Mouse (Mus musculus): ENCODE results near the gene Npcd.

Gene Npcd

DNA sequence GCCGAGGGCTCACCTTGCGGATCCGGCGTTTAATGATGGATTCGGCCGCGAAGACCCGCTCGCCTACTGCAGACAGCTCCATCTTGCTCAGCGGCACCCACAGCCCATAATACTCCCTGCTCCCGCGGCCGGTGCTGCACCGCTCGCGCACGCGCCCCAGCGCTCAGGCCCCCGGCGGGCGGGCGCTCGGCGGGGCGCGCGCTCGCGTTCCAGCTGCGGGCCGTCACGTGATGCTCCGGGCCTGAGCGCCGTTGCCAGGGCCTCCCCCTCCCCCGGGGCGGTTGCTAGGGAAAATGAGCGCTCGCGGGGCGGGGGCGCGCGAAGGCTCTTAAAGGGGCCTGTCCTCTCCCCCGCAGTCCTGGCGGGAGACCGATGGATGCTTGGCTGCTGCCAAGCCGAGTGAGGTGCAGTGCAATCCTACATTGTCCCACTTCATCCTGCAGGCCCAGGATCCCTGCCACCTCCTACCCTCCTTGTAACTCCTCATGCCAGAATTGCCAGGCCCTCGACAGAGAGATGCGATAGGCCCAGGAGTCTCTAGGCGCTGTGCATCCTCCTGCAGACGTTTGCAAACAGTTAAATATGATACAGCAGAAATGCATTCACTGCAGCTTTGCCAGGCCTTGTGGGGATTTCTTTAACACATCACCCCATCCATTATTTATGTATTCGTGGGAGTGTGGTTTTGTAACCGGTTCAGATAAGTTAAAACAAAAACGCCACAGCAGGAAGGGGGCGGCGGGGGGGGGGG lies at the start of gene Npcd, which contains the start of gene Cbx6:
Npcd (minus strand) TSS at position 108 of the 751 bp plus-strand sequence.
Cbx6 (minus strand) TSS at position 559 of the 751 bp plus-strand sequence.
- DNase-seq (ENCODE audit: low read depth, low spot score): peak; percentile 85

DNA sequence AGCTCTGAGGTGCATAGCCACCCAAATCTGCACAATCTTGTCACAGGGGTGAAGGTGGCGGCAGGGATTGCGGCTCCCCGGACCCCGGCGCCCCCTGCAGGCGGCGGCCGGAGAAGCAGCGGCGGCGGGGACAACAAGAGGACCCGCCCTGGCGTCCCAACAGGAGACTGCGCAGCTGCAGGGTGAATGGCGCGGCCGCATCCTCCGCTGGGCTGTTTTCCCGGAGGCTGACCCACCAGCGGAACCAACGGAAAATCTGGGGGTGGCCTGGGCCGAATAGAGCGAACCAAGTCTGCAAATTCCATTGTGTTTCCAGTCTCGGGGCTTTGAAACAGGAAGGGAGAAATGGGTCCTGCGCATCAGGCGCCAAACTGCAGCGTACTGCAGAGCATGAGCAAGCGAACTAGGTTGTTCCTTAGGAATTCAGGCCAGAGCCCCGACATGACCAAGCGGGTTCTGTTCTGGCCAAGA lies 49.4 kb upstream of the Npcd start:
- peak; percentile 70 for DNase-seq (ENCODE audit: low read depth, low spot score)

DNA sequence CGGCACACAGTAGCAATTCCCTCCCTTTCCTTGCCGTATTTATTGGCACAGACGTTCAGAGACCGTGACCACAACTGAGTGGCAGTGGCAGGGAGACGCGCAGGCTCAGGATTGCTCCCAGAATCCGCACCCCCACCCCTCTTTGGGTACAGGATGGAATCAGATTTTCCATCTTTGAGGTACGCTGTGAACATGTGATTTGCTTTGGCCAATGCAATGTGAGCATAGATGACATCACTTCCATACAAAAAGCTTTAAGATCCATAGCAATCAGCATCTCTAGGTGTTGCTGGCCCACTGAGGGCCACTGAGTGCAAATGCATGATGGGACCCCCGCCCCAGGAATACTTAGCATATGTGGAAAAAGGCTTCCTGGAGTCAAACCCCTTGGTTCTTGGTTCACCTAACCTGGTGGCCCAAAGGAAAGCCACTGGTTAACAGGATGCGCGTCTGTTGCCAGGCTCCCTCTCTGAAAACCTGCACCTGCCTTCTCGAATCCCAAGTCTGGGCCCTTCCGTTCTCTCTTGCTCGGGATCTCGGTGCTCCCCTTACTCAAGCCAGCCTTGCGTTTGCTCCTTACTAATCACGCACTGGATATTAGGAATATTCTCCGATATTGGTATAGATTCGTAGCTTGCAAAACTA lies 48.7 kb upstream of the Npcd start:
- DNase-seq (ENCODE audit: low read depth, low spot score): no peak

DNA sequence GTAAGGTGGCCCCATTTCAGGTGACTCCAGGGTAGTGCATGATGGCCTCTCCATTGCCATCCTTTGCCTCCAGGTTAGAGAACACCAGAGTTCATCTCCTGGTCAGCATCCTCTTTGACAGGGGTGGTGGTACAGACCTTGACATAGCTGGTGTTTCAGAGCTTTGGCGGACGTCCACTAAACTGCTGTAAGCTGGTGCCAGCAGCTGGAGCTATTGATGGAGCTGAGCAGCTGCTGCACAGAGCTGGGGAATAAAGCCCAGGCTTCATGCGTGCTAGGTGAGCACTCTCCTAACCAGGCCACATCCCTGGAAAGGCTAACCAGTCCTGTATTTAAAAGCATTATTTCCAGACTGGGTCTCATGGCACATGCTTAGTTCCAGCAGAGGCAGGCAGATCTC lies 46.4 kb upstream of the Npcd start:
- DNase-seq (ENCODE audit: low read depth, low spot score): no peak

DNA sequence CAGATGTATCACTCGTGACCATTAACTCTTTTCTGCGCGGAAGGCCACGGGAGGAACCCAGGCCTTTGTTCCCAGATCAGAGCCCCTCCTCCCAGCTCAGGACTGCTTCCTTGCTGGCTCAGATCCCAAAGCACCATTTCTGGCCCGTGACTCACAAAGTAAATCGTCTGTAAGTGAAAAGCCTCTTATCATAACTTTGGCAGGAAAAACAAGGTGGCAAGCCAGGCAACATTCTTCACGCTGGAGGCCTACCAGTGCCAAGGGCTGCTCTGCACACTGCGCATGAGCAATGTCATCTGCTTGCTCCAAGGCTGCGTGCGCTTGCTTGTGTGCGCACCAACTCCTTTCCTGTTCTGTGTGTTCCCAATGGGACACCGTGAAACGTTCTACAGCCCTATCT lies 45.3 kb upstream of the Npcd start:
- no peak for DNase-seq (ENCODE audit: low read depth, low spot score)

DNA sequence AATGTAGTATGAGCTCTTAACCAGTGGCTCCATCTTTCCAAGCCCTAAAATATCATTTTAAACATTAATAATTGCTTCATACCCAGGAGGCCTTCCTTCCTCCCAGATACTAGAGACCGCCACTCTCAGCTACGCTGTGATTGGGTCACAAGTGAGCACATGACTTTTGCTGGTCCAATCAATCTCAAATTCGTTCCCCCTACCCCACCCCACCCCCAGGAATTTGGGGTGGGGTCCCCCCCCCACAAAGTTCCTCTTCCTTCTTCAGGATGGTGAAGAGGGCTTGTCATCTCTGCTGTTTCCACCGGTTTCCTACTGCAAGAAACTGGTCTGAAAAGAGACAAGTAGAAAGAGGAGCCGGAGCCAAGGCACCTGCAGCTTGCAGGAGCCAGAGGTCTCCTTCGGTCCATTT lies 44.7 kb upstream of the Npcd start:
- no peak for DNase-seq (ENCODE audit: low read depth, low spot score)

DNA sequence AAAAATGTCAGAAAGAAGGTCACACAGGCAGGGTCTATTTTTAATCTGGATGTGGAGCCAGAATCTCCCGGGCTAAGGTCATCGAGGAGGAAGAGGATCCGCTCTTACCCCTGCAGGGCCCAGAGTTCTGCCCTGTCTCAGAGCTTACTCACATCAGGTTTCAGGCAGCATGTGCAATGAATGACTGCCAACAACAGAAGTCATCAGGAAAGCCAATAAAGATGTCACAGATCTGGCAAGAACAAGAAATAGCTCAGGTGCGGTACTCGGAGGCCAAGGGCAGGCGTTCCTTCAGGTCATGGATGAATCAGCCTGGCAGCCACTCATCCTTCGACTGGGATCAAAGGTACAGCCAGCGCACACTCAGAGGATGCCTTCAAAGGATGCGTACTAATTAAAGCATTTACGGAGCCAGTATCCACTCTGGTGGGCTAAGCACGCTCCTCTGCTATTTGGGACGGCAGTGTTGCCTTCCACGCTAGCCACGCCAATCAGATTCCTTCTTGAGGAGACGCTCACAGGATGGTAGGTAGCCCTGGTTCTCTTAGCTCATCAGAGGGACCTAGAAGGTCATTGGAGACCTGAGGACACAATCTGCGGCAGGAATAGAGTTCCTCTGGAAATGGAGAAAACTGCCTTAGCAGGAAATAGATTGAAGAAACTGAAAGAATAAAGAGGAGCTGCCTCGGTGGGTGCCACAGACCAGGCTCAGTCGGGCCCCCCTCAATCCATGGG lies 41.4 kb upstream of the Npcd start:
- no peak for DNase-seq (ENCODE audit: low read depth, low spot score)

DNA sequence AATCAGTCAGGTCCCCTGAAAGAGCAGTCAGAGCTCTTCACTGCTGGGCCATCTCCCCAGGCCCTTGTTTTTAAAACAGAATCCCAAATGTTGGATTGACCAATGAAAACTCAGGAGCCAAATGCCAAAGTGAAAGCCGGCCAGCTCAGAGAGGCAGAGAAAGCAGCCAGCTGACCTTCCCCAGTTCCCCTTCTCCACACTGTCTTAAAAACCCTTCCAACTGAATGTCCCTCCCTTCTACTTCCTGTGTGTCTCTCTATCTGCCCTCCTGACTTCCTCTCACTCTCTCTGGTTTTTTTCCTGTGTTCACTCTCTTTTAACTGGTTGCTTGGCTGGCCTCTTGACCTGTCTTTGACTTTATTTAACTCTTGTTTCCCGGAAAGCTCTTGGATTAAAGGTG lies 40.0 kb upstream of the Npcd start:
- no peak for DNase-seq (ENCODE audit: low read depth, low spot score)

DNA sequence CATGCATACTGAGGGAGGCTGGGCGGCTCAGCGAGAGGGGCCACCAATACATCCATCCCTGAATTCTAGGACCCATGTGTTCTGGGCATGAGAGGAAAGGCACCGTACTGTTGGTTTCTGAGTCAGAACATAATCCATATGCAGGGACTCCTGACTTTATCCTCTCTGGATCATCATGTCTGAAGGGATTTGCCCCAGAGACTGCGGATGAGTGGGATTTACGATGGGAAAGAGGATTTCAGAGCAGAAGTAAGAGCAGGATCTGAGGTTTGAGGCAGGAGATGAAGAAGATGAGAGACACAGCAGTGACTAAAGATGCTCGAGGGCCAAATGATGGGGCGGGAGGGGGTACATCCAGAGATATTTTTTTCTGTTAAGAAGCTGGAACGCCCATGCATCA lies 39.5 kb upstream of the Npcd start:
- DNase-seq (ENCODE audit: low read depth, low spot score): no peak

DNA sequence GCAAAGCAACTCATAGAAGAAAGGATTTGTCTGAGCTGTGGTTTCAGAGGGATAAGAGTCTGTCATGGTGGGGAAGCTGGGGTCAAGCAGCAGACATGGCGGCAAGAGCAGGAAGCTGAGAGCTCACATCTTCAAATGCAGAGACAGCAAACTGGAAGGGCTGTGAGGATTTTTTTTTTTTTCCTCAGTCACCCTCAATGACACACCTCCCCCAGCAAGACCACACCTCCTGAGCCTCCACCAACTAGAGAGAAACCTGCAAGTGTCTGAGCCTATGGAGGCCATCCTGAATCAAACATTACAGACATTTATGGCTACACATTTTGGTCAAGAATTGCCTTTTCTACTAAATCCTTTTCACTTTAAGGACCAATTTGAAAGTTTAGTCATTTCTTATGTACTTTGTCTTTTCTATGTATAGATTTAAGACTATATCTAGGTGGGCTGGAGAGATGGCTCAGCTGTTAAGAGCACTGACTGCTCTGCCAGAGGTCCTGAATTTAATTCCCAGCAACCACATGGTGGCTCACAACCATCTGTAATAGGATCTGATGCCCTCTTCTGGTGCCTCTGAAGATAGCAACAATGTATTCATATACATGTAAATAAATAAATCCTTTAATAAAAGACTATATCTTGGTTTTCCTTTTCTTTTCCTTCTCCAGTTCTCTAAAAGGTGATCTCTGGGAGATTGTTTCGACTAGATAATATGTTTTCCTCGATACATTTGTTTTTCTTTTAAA lies 33.4 kb upstream of the Npcd start:
- DNase-seq (ENCODE audit: low read depth, low spot score): no peak

DNA sequence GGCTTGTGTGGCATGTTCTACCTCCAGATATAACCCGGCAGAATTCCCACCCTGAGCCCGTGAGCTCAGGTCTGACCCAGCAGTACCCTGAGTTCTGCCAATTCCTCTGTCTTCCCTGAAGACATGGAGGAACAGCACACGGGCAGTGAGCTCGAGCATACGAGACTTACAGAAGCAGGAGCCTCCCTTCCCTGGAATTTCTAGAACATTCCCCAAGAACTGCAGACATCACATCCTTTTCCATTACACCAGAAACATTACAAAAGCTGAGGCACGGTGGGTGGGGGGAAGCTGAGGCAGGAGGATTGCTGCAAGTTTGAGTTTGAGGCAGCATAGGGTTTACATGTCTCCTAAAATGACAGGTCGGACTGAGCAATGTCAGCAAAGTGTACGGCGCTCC lies 25.8 kb upstream of the Npcd start:
- no peak for DNase-seq (ENCODE audit: low read depth, low spot score)

DNA sequence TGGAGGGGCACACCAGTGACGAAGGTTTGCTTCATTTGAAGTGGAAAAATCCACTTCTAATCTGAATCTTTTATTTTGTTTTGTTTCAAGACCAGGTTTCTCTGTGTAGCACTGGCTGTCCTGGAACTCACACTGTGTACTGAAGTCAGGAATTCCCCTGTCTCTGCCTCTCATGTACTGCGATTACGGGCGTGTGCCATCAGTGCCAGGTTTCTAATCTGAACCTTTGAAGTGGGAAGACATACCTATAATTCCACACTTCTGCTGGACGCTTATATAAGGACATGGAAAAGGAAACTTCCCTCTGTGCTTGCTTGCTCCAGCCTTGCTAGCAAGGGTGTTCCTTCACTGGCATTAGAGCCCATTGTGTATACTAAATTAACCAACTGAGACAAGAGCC lies 24.9 kb upstream of the Npcd start:
- DNase-seq (ENCODE audit: low read depth, low spot score): no peak

DNA sequence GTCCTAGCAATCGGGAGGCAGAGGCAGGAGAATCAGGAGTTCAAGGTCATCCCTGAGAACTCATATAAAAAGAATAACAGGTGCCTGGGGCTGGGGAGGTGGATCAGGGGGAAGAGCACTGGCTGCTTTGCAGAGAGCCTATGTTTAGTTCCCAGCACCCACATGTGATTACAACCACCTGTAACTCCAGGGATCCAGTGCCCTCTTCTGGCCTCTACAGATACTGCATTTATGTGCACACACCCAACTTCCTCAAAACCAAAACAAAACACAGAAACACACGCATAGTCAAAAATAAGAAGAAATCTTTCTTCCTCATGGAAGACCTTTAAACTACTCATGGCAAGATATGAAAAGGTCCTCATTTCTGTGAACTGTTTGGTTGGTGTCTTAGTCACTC lies 16.1 kb upstream of the Npcd start:
- DNase-seq (ENCODE audit: low read depth, low spot score): no peak

DNA sequence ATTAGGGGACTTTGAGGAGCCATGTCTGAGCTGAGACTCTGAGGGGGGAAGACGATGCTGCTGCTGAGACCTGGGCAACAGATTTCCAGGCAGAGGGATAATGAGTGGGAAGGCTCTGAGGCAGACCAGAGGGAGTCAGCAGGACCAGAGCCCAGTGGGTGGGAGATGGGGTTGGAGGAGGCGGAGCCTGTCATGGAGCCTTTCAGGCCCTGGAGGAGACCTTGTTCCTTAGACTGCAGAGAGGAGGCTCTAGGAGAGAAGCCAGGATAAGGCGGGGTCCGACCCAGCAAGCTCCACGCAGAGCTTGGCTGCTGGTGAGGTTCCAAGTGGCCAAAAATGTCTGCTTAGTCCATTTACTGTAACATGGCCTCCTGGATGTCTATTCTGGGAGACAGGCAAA lies 13.1 kb upstream of the Npcd start:
- DNase-seq (ENCODE audit: low read depth, low spot score): no peak

DNA sequence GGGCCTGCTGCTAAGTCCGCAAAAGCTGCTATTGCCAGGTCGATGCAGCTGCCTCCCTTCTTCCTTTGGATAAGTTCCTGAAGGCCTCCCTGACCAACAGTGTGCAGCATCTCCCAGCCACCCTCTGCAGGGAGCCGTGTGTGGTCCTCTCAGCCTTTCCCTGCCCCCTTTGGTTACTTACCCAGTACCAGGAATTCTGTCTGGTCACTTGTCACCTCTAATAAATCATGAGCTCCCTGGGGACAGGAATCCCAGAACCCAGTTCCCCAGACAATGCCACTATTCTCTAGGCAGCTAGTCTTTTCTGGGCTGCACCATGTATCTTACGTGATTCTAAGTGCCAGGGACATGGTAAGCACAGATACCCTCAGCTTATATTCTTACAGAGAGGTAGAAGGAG lies 11.9 kb upstream of the Npcd start:
- DNase-seq (ENCODE audit: low read depth, low spot score): no peak

DNA sequence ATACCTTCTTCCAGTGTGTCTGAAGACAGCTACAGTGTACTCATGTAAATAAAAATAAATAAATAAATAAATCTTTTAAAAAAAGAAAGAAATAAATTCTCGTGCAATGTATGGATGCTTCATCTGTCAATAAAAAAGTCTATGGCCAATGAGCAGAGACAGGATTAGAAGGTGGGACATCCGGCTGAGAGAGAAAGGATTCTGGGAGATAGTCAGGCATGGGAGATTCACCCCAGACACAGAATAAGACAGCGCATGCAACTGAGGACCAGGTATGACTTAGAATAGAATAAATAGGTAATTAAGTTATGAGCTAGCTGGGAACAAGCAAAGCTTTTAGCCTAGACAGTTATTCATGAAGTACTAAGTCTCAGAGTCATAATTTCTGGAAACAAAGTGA lies 8.9 kb upstream of the Npcd start:
- DNase-seq (ENCODE audit: low read depth, low spot score): no peak

DNA sequence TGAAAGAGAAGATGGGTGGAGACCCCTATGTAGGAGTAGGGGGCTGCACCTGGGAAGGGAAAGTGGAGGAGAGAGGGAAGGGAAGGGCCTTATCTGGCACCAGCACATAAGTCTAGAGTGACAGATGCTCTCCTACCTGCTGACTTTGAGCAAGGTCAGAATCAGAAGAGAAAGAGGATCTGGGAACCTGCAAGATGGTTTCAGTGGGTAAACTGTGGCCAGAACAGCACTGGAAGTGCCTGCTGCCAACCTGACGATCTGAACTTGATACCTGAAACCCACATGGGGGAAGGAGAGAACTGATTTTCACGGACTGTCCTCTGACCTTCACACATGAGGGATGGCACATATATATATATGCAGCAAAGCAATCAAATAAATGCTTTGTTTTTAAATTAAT lies 6.2 kb upstream of the Npcd start:
- DNase-seq (ENCODE audit: low read depth, low spot score): no peak

DNA sequence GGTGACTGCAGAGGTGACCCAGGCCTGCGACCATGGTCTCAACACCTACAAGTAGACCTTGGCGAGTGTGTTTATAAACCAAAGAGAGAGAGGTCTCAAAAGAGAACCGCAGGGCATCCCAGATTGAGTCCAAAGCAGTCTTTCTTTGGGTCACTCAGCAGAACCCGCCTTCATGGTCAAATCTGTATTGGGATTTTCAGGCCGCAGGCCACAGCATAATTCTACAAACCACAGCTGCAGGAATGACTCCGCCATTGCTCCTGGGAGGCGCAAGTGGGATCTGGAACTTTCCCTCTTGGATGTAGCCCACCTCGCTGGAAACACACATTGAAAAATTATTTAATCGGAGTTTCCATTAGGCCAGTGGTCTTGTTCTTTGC lies 834 bp upstream of the Npcd start:
- no peak for DNase-seq (ENCODE audit: low read depth, low spot score)

DNA sequence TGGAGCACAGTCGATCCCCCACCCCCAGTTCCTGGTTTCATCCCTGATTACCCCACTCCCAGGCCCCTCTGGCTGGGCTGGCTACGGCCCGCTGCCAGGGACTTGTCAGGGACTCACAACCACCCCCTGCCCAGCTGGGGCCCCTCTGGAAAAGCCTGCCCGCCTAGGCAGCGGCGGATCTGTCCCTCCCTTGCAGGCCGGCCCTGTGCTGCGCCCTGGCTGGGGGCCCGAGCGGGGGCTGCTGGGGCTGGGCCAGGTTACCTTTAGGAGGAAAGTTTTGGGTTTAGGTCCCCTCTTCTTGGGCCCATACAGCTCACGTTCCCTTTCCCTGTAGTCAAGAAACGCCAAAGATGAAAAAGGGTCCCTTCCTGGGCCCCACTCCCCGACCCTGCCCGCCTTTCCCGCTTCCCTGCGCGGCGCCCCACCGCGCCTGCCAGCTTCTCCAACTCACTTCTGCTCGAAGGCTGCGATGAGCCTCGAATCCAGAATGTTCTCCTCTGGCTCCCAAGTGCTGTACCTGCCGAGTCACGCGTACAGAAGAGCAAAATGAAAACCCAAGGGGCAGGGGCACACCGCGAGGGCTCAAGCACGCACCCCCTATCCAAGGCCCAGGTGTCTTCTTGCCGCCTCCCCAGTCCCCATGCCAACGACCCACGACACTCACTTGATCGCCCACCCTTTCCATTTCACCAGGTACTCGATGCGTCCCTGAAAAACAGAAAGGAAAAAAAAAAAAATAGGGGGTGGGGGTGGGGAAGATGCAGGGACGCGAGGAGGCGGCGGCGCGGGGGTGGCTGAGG lies 586 bp downstream of the Npcd start:
- DNase-seq (ENCODE audit: low read depth, low spot score): no peak

DNA sequence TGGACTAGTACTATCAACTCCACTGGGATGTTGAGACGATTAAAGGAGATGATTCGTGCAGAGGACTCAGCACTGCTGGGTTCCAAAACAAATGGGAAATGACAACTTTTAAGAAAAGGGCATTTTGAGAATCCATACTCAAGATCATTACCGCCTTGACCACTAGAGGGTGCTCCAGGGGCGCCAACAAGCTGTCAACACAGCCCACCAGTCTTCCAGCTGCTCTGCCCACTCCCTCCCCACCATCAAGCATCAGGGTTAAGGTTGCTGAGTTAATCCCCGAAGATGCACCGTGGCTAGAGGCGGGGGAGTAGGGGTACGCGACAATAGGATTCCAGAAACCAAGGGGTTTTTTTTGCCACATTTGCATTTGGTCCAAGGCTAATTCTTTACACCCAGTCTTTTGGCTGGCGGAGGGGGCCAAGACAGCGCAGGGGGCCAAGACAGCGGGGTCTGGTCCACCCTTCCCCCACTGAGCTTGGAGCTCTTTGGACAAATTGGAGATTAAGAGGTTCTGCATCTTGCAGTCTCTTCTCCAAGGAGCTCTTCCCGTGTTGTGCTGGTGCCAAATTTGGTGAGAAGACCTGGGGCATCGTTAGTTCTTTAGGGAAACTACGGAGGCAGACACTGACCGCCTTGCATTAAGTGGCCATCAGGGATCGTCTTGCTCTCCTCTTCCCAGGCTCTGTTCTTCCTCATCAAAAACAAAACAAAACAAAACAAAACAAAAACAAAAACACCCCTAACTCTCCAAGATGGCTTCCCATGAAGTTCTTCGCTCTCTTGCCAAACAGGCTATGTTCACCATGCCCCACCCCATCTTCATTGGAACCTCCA lies 1.8 kb downstream of the Npcd start:
- peak; percentile 49 for DNase-seq (ENCODE audit: low read depth, low spot score)

All from retina, adult 2 months (tissue).